Mouse (Mus musculus): ENCODE data around the gene Gipc2.

Gipc2 gene

GRCm38 (mm10) chr3:152113496-152113895, 52.5 kb downstream of the Gipc2 start:
- no peak for DNase-seq

GRCm38 (mm10) chr3:152112664-152113063, 53.4 kb downstream of the Gipc2 start:
- no peak for DNase-seq

GRCm38 (mm10) chr3:152111482-152111881, 54.5 kb downstream of the Gipc2 start:
- no peak for DNase-seq

GRCm38 (mm10) chr3:152111081-152111480, 54.9 kb downstream of the Gipc2 start:
- peak; percentile 64 for DNase-seq

GRCm38 (mm10) chr3:152109260-152109587, 56.8 kb downstream of the Gipc2 start:
- DNase-seq, result no peak

- DNase-seq, result no peak
Observed at GRCm38 (mm10) chr3:152108560-152109259, 57.3 kb downstream of the Gipc2 start.

- no peak for DNase-seq
Observed at GRCm38 (mm10) chr3:152108003-152108395, 58.0 kb downstream of the Gipc2 start.

- DNase-seq, result peak; percentile 38
Observed at GRCm38 (mm10) chr3:152107149-152108002, 58.7 kb downstream of the Gipc2 start.

- peak; percentile 23 for DNase-seq
Observed at GRCm38 (mm10) chr3:152106225-152107148, 59.5 kb downstream of the Gipc2 start.

- DNase-seq, result peak; percentile 58
Observed at GRCm38 (mm10) chr3:152105341-152105740, 60.7 kb downstream of the Gipc2 start.

- DNase-seq, result no peak
Observed at GRCm38 (mm10) chr3:152103381-152103780, 62.6 kb downstream of the Gipc2 start.

- no peak for DNase-seq
Observed at GRCm38 (mm10) chr3:152101459-152101858, 64.6 kb downstream of the Gipc2 start.

GRCm38 (mm10) chr3:152100119-152100818, 65.8 kb downstream of the Gipc2 start:
- DNase-seq, result no peak

GRCm38 (mm10) chr3:152095030-152095429, 71.0 kb downstream of the Gipc2 start:
- no peak for DNase-seq

GRCm38 (mm10) chr3:152092385-152093057, 73.5 kb downstream of the Gipc2 start:
- DNase-seq, result no peak

- no peak for DNase-seq
Observed at GRCm38 (mm10) chr3:152089178-152089577, 76.9 kb downstream of the Gipc2 start.

- no peak for DNase-seq
Observed at GRCm38 (mm10) chr3:152081381-152081780, 84.6 kb downstream of the Gipc2 start.

- DNase-seq, result no peak
Observed at GRCm38 (mm10) chr3:152076088-152076487, 89.9 kb downstream of the Gipc2 start.

GRCm38 (mm10) chr3:152069001-152069400, 97.0 kb downstream of the Gipc2 start:
- DNase-seq, result no peak

GRCm38 (mm10) chr3:152068311-152068710, 97.7 kb downstream of the Gipc2 start:
- no peak for DNase-seq

- DNase-seq, result no peak
Observed at GRCm38 (mm10) chr3:152066696-152067095, 99.3 kb downstream of the Gipc2 start.

- DNase-seq, result no peak
Observed at GRCm38 (mm10) chr3:152065806-152066205, 100.2 kb downstream of the Gipc2 start.

Data from cerebellum, adult 11-12 months (tissue).